Mouse (Mus musculus): ENCODE measurements around the gene Hspa8. TPM values are rescaled to one million over a fixed set of nuclear protein-coding genes. Genes with fewer than 3 reads are reported as not detected.

Hspa8 gene
- polyA plus RNA-seq, 1 experiment from 2014 or later = 2,252 TPM

DNA sequence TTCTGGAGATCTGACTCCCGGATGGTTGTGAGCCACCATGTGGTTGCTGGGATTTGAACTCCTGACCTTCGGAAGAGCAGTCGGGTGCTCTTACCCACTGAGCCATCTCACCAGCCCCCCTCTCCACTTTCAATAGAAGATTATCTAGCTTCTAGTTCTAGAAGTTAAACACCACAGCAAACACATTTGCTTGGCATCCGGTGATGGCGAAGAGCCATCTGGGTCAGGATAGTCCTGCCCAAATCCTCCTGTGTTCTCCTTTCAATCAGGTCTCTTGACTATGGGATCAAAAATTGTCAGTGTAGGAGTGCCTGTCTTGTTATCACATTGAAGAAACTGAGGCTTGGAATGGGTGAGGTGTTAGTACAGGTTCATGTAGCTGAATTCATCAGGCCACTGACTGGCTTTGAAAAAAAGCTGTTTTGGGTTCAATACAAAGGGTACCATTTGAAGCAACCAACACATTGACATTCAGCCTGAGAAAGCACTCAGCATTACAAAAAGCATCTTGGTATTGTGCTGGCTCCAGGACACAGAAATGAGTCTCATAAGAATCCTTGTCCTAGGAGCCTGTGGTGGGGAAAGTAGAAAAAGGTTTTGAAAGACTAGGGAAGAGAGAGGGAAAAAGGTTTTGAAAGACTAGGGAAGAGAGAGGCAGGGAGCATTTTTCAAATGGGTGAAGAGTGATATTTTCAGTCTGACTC is 16.7 kb downstream of the Hspa8 start:
- no peak overlapping the region for H3K27ac ChIP-seq (ENCODE audit: low read length)
- no peak for ATAC-seq (ENCODE audit: insufficient read depth, low FRiP score)

DNA sequence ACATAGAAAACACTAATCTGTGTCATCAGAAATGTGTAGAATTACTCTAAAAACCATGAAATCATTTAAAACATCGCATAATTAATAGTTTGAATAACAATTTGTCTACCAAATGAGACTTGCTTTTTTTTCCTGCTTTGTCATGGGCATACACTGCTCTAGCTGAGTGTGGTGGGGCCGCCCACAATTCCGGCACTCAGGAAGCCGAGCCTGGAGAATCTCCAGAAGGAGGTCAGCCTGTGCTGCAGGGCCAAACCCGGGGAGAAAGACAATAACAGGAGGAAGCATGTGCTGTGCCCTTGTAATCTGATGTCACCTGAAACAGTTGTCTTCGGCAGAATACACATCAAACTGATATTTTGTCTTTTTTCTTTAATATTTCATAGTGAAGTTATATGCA is 24.8 kb downstream of the Hspa8 start:
- Histone ChIP-seq H3K9ac (ENCODE audit: low read length) (no peak overlapping the region), H3K4me2 (ENCODE audit: low read depth, low read length) (no peak overlapping the region)
- WGBS = 53% methylated on average over 6 of the region's 6 CpGs

More for the DNA sequence above, 16.7 kb downstream of the Hspa8 start:
- H3K4me2 ChIP-seq (ENCODE audit: low read depth, low read length) = no peak overlapping the region
- no peak overlapping the region for H3K9ac ChIP-seq (ENCODE audit: low read length)
- no peaks in the 10 kb centered on the region for H3K9me3 ChIP-seq (replicated peaks; ENCODE audit: control insufficient read depth, low read length)
- WGBS = 78% methylated on average over 5 of the region's 5 CpGs
- H3K27me3 ChIP-seq (ENCODE audit: control insufficient read depth, insufficient read depth, low read length) = no peaks in the 10 kb centered on the region
- H3K4me3 ChIP-seq (replicated peaks; ENCODE audit: low read length) = no peak overlapping the region
- no peaks in the 10 kb centered on the region for H3K36me3 ChIP-seq (ENCODE audit: control insufficient read depth, insufficient read depth, low read length)
- peaks cover 10% of the 10 kb centered on the region; the same call in 1 of the 2 replicates for H3K4me1 ChIP-seq (ENCODE audit: control insufficient read depth, insufficient read depth, low read length)

GRCm38 (mm10) chr9:40827366-40827765 is 26.6 kb downstream of the Hspa8 start:
- Histone ChIP-seq H3K4me1 (ENCODE audit: control insufficient read depth, insufficient read depth, low read length) (no peaks in the 10 kb centered on the region), H3K4me2 (ENCODE audit: low read depth, low read length) (no peak overlapping the region), H3K9ac (ENCODE audit: low read length) (no peak overlapping the region), H3K9me3 (replicated peaks; ENCODE audit: control insufficient read depth, low read length) (no peaks in the 10 kb centered on the region), H3K36me3 (ENCODE audit: control insufficient read depth, insufficient read depth, low read length) (no peaks in the 10 kb centered on the region), H3K4me3 (replicated peaks; ENCODE audit: low read length) (no peak overlapping the region), H3K27me3 (ENCODE audit: control insufficient read depth, insufficient read depth, low read length) (no peaks in the 10 kb centered on the region), H3K27ac (ENCODE audit: low read length) (no peak overlapping the region)
- 84% methylated on average over 4 of the region's 4 CpGs for WGBS
- no peak for ATAC-seq (ENCODE audit: insufficient read depth, low FRiP score)

More for the DNA sequence above, 24.8 kb downstream of the Hspa8 start:
- H3K4me3 ChIP-seq (replicated peaks; ENCODE audit: low read length) = no peak overlapping the region
- H3K27me3 ChIP-seq (ENCODE audit: control insufficient read depth, insufficient read depth, low read length) = no peaks in the 10 kb centered on the region
- H3K27ac ChIP-seq (ENCODE audit: low read length) = no peak overlapping the region
- ATAC-seq (ENCODE audit: insufficient read depth, low FRiP score) = no peak
- H3K9me3 ChIP-seq (replicated peaks; ENCODE audit: control insufficient read depth, low read length) = no peaks in the 10 kb centered on the region
- no peaks in the 10 kb centered on the region for H3K36me3 ChIP-seq (ENCODE audit: control insufficient read depth, insufficient read depth, low read length)
- H3K4me1 ChIP-seq (ENCODE audit: control insufficient read depth, insufficient read depth, low read length) = peaks cover 10% of the 10 kb centered on the region; the same call in 1 of the 2 replicates

GRCm38 (mm10) chr9:40834569-40834968 is 33.8 kb downstream of the Hspa8 start:
- H3K9me3 ChIP-seq (replicated peaks; ENCODE audit: control insufficient read depth, low read length) = no peaks in the 10 kb centered on the region

DNA sequence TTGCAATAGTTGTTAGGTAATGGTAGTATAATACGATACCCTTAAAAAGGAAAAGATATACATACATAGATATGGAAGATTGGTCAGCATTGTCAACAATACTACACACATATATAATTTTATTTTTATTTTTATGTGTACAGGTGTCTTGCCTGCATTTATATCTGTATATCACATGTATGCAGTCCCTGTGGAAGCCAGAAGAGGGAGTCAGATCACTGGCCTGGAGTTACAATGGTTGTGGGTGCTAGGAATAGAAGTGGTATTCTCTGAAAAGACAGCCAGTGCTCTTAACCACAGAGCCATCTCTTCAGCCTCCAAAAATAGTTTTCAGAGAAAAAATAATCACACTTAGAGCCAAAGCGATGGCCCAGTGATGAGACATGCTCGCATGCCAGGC is 35.9 kb downstream of the Hspa8 start:
- H3K9ac ChIP-seq (ENCODE audit: low read length) = no peak overlapping the region
- no peak for ATAC-seq (ENCODE audit: insufficient read depth, low FRiP score)
- H3K4me3 ChIP-seq (replicated peaks; ENCODE audit: low read length) = no peak overlapping the region
- H3K27me3 ChIP-seq (ENCODE audit: control insufficient read depth, insufficient read depth, low read length) = no peaks in the 10 kb centered on the region
- no peaks in the 10 kb centered on the region for H3K9me3 ChIP-seq (replicated peaks; ENCODE audit: control insufficient read depth, low read length)
- no peak overlapping the region for H3K27ac ChIP-seq (ENCODE audit: low read length)
- H3K4me2 ChIP-seq (ENCODE audit: low read depth, low read length) = no peak overlapping the region
- H3K4me1 ChIP-seq (ENCODE audit: control insufficient read depth, insufficient read depth, low read length) = no peaks in the 10 kb centered on the region
- no peaks in the 10 kb centered on the region for H3K36me3 ChIP-seq (ENCODE audit: control insufficient read depth, insufficient read depth, low read length)
- WGBS = 78% methylated on average over 3 of the region's 3 CpGs

More at GRCm38 (mm10) chr9:40834569-40834968, 33.8 kb downstream of the Hspa8 start:
- no peaks in the 10 kb centered on the region for H3K4me1 ChIP-seq (ENCODE audit: control insufficient read depth, insufficient read depth, low read length)
- no peaks in the 10 kb centered on the region for H3K36me3 ChIP-seq (ENCODE audit: control insufficient read depth, insufficient read depth, low read length)
- no peaks in the 10 kb centered on the region for H3K27me3 ChIP-seq (ENCODE audit: control insufficient read depth, insufficient read depth, low read length)
- WGBS = 5% methylated on average over 12 of the region's 12 CpGs
- H3K27ac ChIP-seq (ENCODE audit: low read length) = no peak overlapping the region
- no peak for ATAC-seq (ENCODE audit: insufficient read depth, low FRiP score)
- no peak overlapping the region for H3K4me2 ChIP-seq (ENCODE audit: low read depth, low read length)
- H3K9ac ChIP-seq (ENCODE audit: low read length) = no peak overlapping the region
- no peak overlapping the region for H3K4me3 ChIP-seq (replicated peaks; ENCODE audit: low read length)

DNA sequence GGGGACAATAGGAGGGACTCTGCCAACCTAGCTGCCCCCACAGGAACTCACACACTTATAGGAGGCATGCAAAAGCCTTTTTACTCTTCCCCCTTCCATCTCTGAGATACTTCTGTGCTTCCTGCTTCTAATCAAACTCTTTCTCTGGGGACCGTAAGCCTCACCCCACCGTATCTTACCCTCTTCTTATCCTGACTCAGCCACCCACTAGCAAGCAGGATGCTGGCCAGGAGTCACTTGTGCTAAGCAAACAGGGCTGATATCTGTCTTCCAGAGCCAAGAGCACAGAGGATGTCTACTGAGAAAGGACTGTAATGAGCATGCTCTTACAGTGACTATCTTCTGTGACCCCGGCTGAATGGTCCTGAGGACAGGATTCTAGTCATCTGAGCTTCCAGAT is 38.9 kb downstream of the Hspa8 start:
- Histone ChIP-seq H3K9me3 (replicated peaks; ENCODE audit: control insufficient read depth, low read length) (no peaks in the 10 kb centered on the region), H3K9ac (ENCODE audit: low read length) (no peak overlapping the region), H3K27ac (ENCODE audit: low read length) (no peak overlapping the region), H3K4me3 (replicated peaks; ENCODE audit: low read length) (no peak overlapping the region), H3K4me2 (ENCODE audit: low read depth, low read length) (no peak overlapping the region), H3K4me1 (ENCODE audit: control insufficient read depth, insufficient read depth, low read length) (no peaks in the 10 kb centered on the region), H3K27me3 (ENCODE audit: control insufficient read depth, insufficient read depth, low read length) (no peaks in the 10 kb centered on the region), H3K36me3 (ENCODE audit: control insufficient read depth, insufficient read depth, low read length) (no peaks in the 10 kb centered on the region)
- no peak for ATAC-seq (ENCODE audit: insufficient read depth, low FRiP score)
- 59% methylated on average over 3 of the region's 3 CpGs for WGBS

DNA sequence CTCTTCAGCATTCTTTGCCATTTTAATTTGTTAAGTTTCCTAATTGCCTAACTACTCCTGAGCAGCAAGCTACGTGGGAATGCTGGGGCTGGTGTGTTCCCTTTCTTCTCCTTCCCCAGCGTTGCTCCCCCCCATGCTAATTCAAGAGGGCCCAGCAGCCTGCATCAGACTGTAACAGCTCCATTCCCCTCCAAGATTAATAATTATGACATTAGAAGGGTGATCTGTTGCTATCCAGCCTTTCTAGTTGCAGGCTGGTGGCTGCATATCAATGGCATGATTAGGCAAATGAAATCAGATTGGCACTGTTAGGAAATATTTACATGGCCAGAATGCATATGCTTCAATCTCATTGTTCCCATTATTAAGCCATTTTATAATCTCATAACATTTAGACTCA is 50.7 kb downstream of the Hspa8 start:
- no peak for ATAC-seq (ENCODE audit: insufficient read depth, low FRiP score)
- WGBS = 44% methylated on average over 2 of the region's 2 CpGs
- H3K27ac ChIP-seq (ENCODE audit: low read length) = no peak overlapping the region
- no peaks in the 10 kb centered on the region for H3K9me3 ChIP-seq (replicated peaks; ENCODE audit: control insufficient read depth, low read length)
- H3K27me3 ChIP-seq (ENCODE audit: control insufficient read depth, insufficient read depth, low read length) = no peaks in the 10 kb centered on the region
- H3K4me2 ChIP-seq (ENCODE audit: low read depth, low read length) = no peak overlapping the region
- no peak overlapping the region for H3K4me3 ChIP-seq (replicated peaks; ENCODE audit: low read length)
- no peaks in the 10 kb centered on the region for H3K4me1 ChIP-seq (ENCODE audit: control insufficient read depth, insufficient read depth, low read length)
- no peak overlapping the region for H3K9ac ChIP-seq (ENCODE audit: low read length)
- no peaks in the 10 kb centered on the region for H3K36me3 ChIP-seq (ENCODE audit: control insufficient read depth, insufficient read depth, low read length)

GRCm38 (mm10) chr9:40858461-40859160 is 57.8 kb downstream of the Hspa8 start:
- no peaks in the 10 kb centered on the region for H3K4me1 ChIP-seq (ENCODE audit: control insufficient read depth, insufficient read depth, low read length)
- WGBS = 13% methylated on average over 21 of the region's 21 CpGs
- no peaks in the 10 kb centered on the region for H3K36me3 ChIP-seq (ENCODE audit: control insufficient read depth, insufficient read depth, low read length)
- no peak for ATAC-seq (ENCODE audit: insufficient read depth, low FRiP score)
- H3K4me2 ChIP-seq (ENCODE audit: low read depth, low read length) = peak overlapping the region; percentile 57
- H3K27ac ChIP-seq (ENCODE audit: low read length) = no peak overlapping the region
- H3K27me3 ChIP-seq (ENCODE audit: control insufficient read depth, insufficient read depth, low read length) = no peaks in the 10 kb centered on the region; the same call in 1 of the 2 replicates
- peak overlapping the region; percentile 40 for H3K4me3 ChIP-seq (replicated peaks; ENCODE audit: low read length)
- peak overlapping the region; percentile 4; the same call in 1 of the 2 replicates for H3K9ac ChIP-seq (ENCODE audit: low read length)
- H3K9me3 ChIP-seq (replicated peaks; ENCODE audit: control insufficient read depth, low read length) = no peaks in the 10 kb centered on the region

DNA sequence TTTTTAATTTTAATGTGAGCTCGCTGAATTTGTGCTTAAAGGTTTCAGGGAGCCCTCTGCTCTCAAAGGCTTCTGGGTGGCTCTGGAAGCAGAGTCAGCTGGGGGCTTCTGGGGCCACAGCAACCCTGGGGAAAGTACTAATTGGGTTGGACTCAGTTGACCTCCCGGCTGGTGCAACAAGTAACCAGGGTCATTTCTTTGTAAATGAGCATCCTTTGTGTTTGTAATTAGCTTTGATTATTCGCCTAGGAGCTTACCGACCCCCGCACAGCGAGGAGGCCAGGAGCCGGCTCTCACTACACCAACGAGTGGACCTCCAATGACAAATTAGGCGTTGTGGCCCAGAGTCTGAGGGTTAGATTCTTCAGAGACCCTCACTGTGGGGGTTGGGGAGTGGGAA is 58.4 kb downstream of the Hspa8 start:
- Histone ChIP-seq H3K9ac (ENCODE audit: low read length) (no peak overlapping the region), H3K27me3 (ENCODE audit: control insufficient read depth, insufficient read depth, low read length) (no peaks in the 10 kb centered on the region; the same call in 1 of the 2 replicates), H3K4me1 (ENCODE audit: control insufficient read depth, insufficient read depth, low read length) (no peaks in the 10 kb centered on the region), H3K4me2 (ENCODE audit: low read depth, low read length) (peak overlapping the region; percentile 57), H3K27ac (ENCODE audit: low read length) (no peak overlapping the region), H3K36me3 (ENCODE audit: control insufficient read depth, insufficient read depth, low read length) (no peaks in the 10 kb centered on the region), H3K4me3 (replicated peaks; ENCODE audit: low read length) (peak overlapping the region; percentile 40), H3K9me3 (replicated peaks; ENCODE audit: control insufficient read depth, low read length) (no peaks in the 10 kb centered on the region)
- 11% methylated on average over 9 of the region's 9 CpGs for WGBS
- ATAC-seq (ENCODE audit: insufficient read depth, low FRiP score) = no peak
